Mouse (Mus musculus) spleen, postnatal 4 days (tissue): ENCODE measurements around the gene Diaph2.
"Not testable (repeated sequence)": the region's sequence is repeated elsewhere in the genome, so short reads cannot be mapped to it uniquely, and the experiment has no call there.

Experiments used
- DNase-seq, 2 experiments: peaks; one replicate each; pipeline ENCODE4 v3.0.0; 2022; ENCODE audit warnings: low spot score in 2 of 2

The Diaph2 gene

GRCm38 (mm10) chrX:130287032-130287431, 537.5 kb downstream of the Diaph2 start:
- DNase-seq, result no peak

- DNase-seq, result no peak
Measured at GRCm38 (mm10) chrX:130289775-130290174, 540.2 kb downstream of the Diaph2 start.

- DNase-seq, result no peak
Measured at GRCm38 (mm10) chrX:130350808-130351435, 601.4 kb downstream of the Diaph2 start.

- DNase-seq, result no peak
Measured at GRCm38 (mm10) chrX:130351480-130351879, 601.9 kb downstream of the Diaph2 start.

- no peak for DNase-seq
Measured at GRCm38 (mm10) chrX:130393508-130394145, 644.1 kb downstream of the Diaph2 start.

GRCm38 (mm10) chrX:130403214-130403613, 653.7 kb downstream of the Diaph2 start:
- no peak for DNase-seq

GRCm38 (mm10) chrX:130407471-130407870, 657.9 kb downstream of the Diaph2 start:
- DNase-seq, result not testable (repeated sequence)

GRCm38 (mm10) chrX:130408985-130409384, 659.4 kb downstream of the Diaph2 start:
- DNase-seq, result no peak

- no peak for DNase-seq
Measured at GRCm38 (mm10) chrX:130423134-130423533, 673.6 kb downstream of the Diaph2 start.

GRCm38 (mm10) chrX:130451822-130452487, 702.4 kb downstream of the Diaph2 start:
- no peak for DNase-seq

GRCm38 (mm10) chrX:130452488-130452823, 702.9 kb downstream of the Diaph2 start:
- DNase-seq, result no peak

- DNase-seq, result no peak
Measured at GRCm38 (mm10) chrX:130473133-130473532, 723.6 kb downstream of the Diaph2 start.

GRCm38 (mm10) chrX:130480877-130481276, 731.3 kb downstream of the Diaph2 start:
- no peak for DNase-seq

GRCm38 (mm10) chrX:130502680-130503464, 753.3 kb downstream of the Diaph2 start:
- DNase-seq, result no peak

- DNase-seq, result no peak
Measured at GRCm38 (mm10) chrX:130503465-130503860, 753.9 kb downstream of the Diaph2 start.

- no peak for DNase-seq
Measured at GRCm38 (mm10) chrX:130505626-130506025, 756.1 kb downstream of the Diaph2 start.
